ENCODE assay signal across 16 mouse cellular contexts in genomic region chr9:119537823-119538222, GRCm38 (mm10). TPM values are rescaled to one million over a fixed set of nuclear protein-coding genes. Genes with fewer than 3 reads are reported as not detected.
DNase-seq lines count a peak whose midpoint lies in the region; ATAC-seq lines count a peak whose summit lies in the region.
"Had no signal": no experiment of that assay in that cellular context is flagged by ENCODE, and none has a peak within 500 bp of the region (broad histone marks: within the 10 kb centered on the region; RNA-seq: fewer than 3 reads in every experiment).

No protein-coding gene starts in this region.

- peaks cover 11% of the 10 kb centered on the region; the same call in 1 of the 2 replicates for H3K27me3 ChIP-seq in hindbrain, embryonic 15.5 days
- peaks cover 9% of the 10 kb centered on the region; the same call in 1 of the 2 replicates for H3K27me3 ChIP-seq in hindbrain, embryonic 12.5 days
- H3K27me3 ChIP-seq: limb, embryonic 13.5 days had no signal

- no peak overlapping the region for H3K4me3 ChIP-seq in hindbrain, embryonic 15.5 days
- no peak overlapping the region for H3K4me3 ChIP-seq in hindbrain, embryonic 12.5 days
- H3K4me3 ChIP-seq: embryonic facial prominence, embryonic 15.5 days; kidney, embryonic 15.5 days; limb, embryonic 13.5 days had no signal

- WGBS in hindbrain, embryonic 15.5 days: 74% methylated on average over 4 of the region's 4 CpGs
- WGBS in hindbrain, embryonic 12.5 days: 74% methylated on average over 4 of the region's 4 CpGs

- no peak overlapping the region for H3K4me2 ChIP-seq in hindbrain, embryonic 15.5 days
- no peak overlapping the region for H3K4me2 ChIP-seq in hindbrain, embryonic 12.5 days (replicated peaks)
- H3K4me2 ChIP-seq: embryonic facial prominence, embryonic 15.5 days; kidney, embryonic 15.5 days; limb, embryonic 13.5 days had no signal

- DNase-seq in cerebellum, postnatal 10 days: peak; percentile 90 to 92
- DNase-seq in cerebellum, adult 8-10 months: no peak
- DNase-seq in right cerebral cortex, postnatal 4 days: peak; percentile 58
- no peak for DNase-seq in right cerebral cortex, postnatal 25 days
- no peak for DNase-seq in kidney, postnatal 10 days
- DNase-seq: B cell, adult 2 months; spleen, adult 18-20 months had no signal

- H3K9ac ChIP-seq in hindbrain, embryonic 15.5 days: no peak overlapping the region
- no peak overlapping the region for H3K9ac ChIP-seq in hindbrain, embryonic 12.5 days
- H3K9ac ChIP-seq: embryonic facial prominence, embryonic 15.5 days; kidney, embryonic 15.5 days; limb, embryonic 13.5 days had no signal

- H3K27ac ChIP-seq in hindbrain, embryonic 15.5 days (replicated peaks): no peak overlapping the region
- no peak overlapping the region for H3K27ac ChIP-seq in hindbrain, embryonic 12.5 days
- H3K27ac ChIP-seq: embryonic facial prominence, embryonic 15.5 days; kidney, embryonic 15.5 days; limb, embryonic 13.5 days had no signal

- H3K4me1 ChIP-seq in hindbrain, embryonic 15.5 days (replicated peaks): no peaks in the 10 kb centered on the region; the same call in 1 of the 2 replicates
- H3K4me1 ChIP-seq in hindbrain, embryonic 12.5 days: no peaks in the 10 kb centered on the region
- H3K4me1 ChIP-seq: embryonic facial prominence, embryonic 15.5 days; kidney, embryonic 15.5 days had no signal

- ATAC-seq in hindbrain, embryonic 15.5 days (ENCODE audit: low FRiP score, low read depth): peak; percentile 72; the same call in 1 of the 2 replicates
- ATAC-seq in hindbrain, embryonic 12.5 days (ENCODE audit: low FRiP score): no peak
- ATAC-seq in megakaryocyte, adult 5-6 weeks (ENCODE audit: poor library complexity, severe bottlenecking): no peak

- no peaks in the 10 kb centered on the region for H3K36me3 ChIP-seq in hindbrain, embryonic 15.5 days
- H3K36me3 ChIP-seq in hindbrain, embryonic 12.5 days: no peaks in the 10 kb centered on the region
- H3K36me3 ChIP-seq: embryonic facial prominence, embryonic 15.5 days; kidney, embryonic 15.5 days; limb, embryonic 13.5 days had no signal

- no peaks in the 10 kb centered on the region for H3K9me3 ChIP-seq in hindbrain, embryonic 15.5 days
- no peaks in the 10 kb centered on the region for H3K9me3 ChIP-seq in hindbrain, embryonic 12.5 days (replicated peaks)
- H3K9me3 ChIP-seq: embryonic facial prominence, embryonic 15.5 days; kidney, embryonic 15.5 days; limb, embryonic 13.5 days had no signal

RNA-seq across cellular contexts. Expression of gene Scn5a, which starts 41.0 kb away (rescaled TPM):
- 0.31 and 0.42 TPM in 2 replicates for polyA plus RNA-seq in hindbrain, embryonic 15.5 days (2015; fragmentation: Nextera tagmentation; extraction: Ambion mirVana)
- polyA plus RNA-seq in hindbrain, embryonic 12.5 days (2016; fragmentation: Nextera tagmentation; extraction: Ambion mirVana): 0.68 and 0.84 TPM in 2 replicates
- not detected in 2 replicates for total RNA-seq in megakaryocyte, adult 5-6 weeks (2015)
- total RNA-seq in megakaryocyte, adult 5-6 weeks (2017): not detected in 2 replicates
- total RNA-seq: hematopoietic stem cell, adult 5-6 weeks; megakaryocyte progenitor cell, adult 5-6 weeks; MEL had no signal

Comparison
In these comparisons a context has a peak if more than half of its experiments do, and no peak if none do; other contexts are left out.
1. DNase-seq: peak in cerebellum, postnatal 10 days (2 of 2) and right cerebral cortex, postnatal 4 days (single experiment); none in cerebellum, adult 8-10 months (single experiment), right cerebral cortex, postnatal 25 days (single experiment) and kidney, postnatal 10 days (single experiment).